Mouse (Mus musculus) CH12.LX (cell line): ENCODE results near the gene Ulk4.

ENCODE experiments used
- CTCF ChIP-seq, 2 experiments: IDR thresholded peaks in 1 of 2; conservative IDR thresholded peaks in 1 of 2; 2 replicates each; pipeline ENCODE4 v1.5.1; 2011 to 2012; ENCODE audit warnings: low read depth in 2 of 2, low read length in 2 of 2, improper control_type of control experiment in 1 of 2, inconsistent platforms in 1 of 2, mild to moderate bottlenecking in 1 of 2, moderate library complexity in 1 of 2
- IRF4 ChIP-seq: IDR thresholded peaks from 2 replicates; pipeline ENCODE4 v1.6.1; 2014; ENCODE audit warnings: low read depth, mild to moderate bottlenecking, inconsistent platforms, low read length, improper control_type of control experiment
- JUN ChIP-seq: IDR thresholded peaks from 2 replicates; pipeline ENCODE4 v1.6.1; 2011; ENCODE audit warnings: low read depth, mild to moderate bottlenecking, low read length, improper control_type of control experiment, moderate library complexity; ENCODE audit not compliant: insufficient read depth
- MEF2A ChIP-seq: IDR thresholded peaks from 2 replicates; pipeline ENCODE4 v1.6.1; 2014; ENCODE audit warnings: low read depth, mild to moderate bottlenecking, inconsistent platforms, low read length, improper control_type of control experiment, borderline replicate concordance

- TF ChIP-seq IRF4 (no peak), CTCF (conservative IDR thresholded peaks at IDR 0.05 in 1 of 2, IDR thresholded peaks at IDR 0.05 in 1 of 2; ENCODE audit: low read depth in 2 of 2, low read length in 2 of 2) (no peak), JUN (no peak), MEF2A (no peak)
Observed at GRCm38 (mm10) chr9:120919130-120919529, 357.9 kb downstream of the Ulk4 start.
